Mouse (Mus musculus) thymus, adult 2 months (tissue): ENCODE results near the gene Ccno. TPM values are rescaled to one million over a fixed set of nuclear protein-coding genes. Genes with fewer than 3 reads are reported as not detected.
A peak's percentile ranks its signal among the peaks of the same experiment; 100 is the strongest.

Source experiments
- DNase-seq: peaks from one replicate; pipeline ENCODE4 v3.0.0; 2021
- H3K27ac ChIP-seq: fragments of 200-500 bp; 2 replicates; pipeline ENCODE4 v1.5.1; 2012; ENCODE audit warnings: low read length, control low read depth; ENCODE audit not compliant: control insufficient read depth, insufficient read depth
- H3K27me3 ChIP-seq: fragments of 200-500 bp; 2 replicates; pipeline ENCODE4 v1.6.1; 2012; ENCODE audit warnings: mild to moderate bottlenecking, low read length, moderate library complexity, mixed read lengths; ENCODE audit not compliant: control insufficient read depth, insufficient read depth
- H3K36me3 ChIP-seq: fragments of 200-500 bp; 2 replicates; pipeline ENCODE4 v1.6.1; 2012; ENCODE audit warnings: mild to moderate bottlenecking, low read length, moderate library complexity; ENCODE audit not compliant: control insufficient read depth, insufficient read depth
- H3K4me1 ChIP-seq: fragments of 200-500 bp; replicated peaks from 2 replicates; pipeline ENCODE4 v1.6.1; 2012; ENCODE audit warnings: low read length; ENCODE audit not compliant: control insufficient read depth, insufficient read depth
- H3K4me3 ChIP-seq: fragments of 200-500 bp; 2 replicates; pipeline ENCODE4 v1.5.1; 2012; ENCODE audit warnings: mild to moderate bottlenecking, low read length, control low read depth, moderate library complexity; ENCODE audit not compliant: control insufficient read depth, insufficient read depth
- CTCF ChIP-seq: fragments of 200-500 bp; IDR thresholded peaks from 2 replicates; pipeline ENCODE4 v1.5.1; 2012; ENCODE audit warnings: mild to moderate bottlenecking, control low read depth, low read length, moderate library complexity, borderline replicate concordance; ENCODE audit not compliant: control insufficient read depth, poor library complexity, insufficient read depth; ENCODE audit errors: extremely low read depth
- POLR2A ChIP-seq: fragments of 200-500 bp; IDR thresholded peaks from 2 replicates; pipeline ENCODE4 v1.6.1; 2012; ENCODE audit warnings: mild to moderate bottlenecking, low read length, control low read depth, moderate library complexity; ENCODE audit not compliant: control insufficient read depth, poor library complexity, insufficient read depth; ENCODE audit errors: extremely low read depth
- WGBS: fragments of 180-500 bp; shearing (Covaris S2); methylation state at CpG from one replicate; pipeline ENCODE4 v1.1.7; 2018; 5-methylcytosine and 5-hydroxymethylcytosine counted together
- polyA plus RNA-seq: library from polyadenylated mRNA; depleted of rRNA; stranded (reverse); fragments of >200 nt; gene quantifications from 2 replicates; pipeline ENCODE4 v1.2.3, GENCODE M21; 2012; rRNA removed

The Ccno gene
- polyA plus RNA-seq = 3.9 and 6.1 TPM in 2 replicates

GRCm38 (mm10) chr13:112987532-112987943 is at the start of gene Ccno:
Gene Ccno (plus strand): TSS chr13:112987802.
- Histone ChIP-seq H3K27me3 (peaks cover 28% of the 10 kb centered on the region), H3K4me1 (peaks cover 23% of the 10 kb centered on the region), H3K4me3 (peak within 1 kb of the TSS; percentile 47), H3K36me3 (no peaks in the 10 kb centered on the region), H3K27ac (no peak within 1 kb of the TSS)
- TF ChIP-seq POLR2A (peak; percentile 55; the same call in 1 of the 2 replicates), CTCF (peak; percentile 46; the same call in 1 of the 2 replicates)
- DNase-seq = peak; percentile 95
- WGBS = 0% methylated on average over 47 of the region's 47 CpGs

- Histone ChIP-seq H3K27ac (no peak overlapping the region), H3K27me3 (no peaks in the 10 kb centered on the region), H3K36me3 (peaks cover 15% of the 10 kb centered on the region; the same call in 1 of the 2 replicates), H3K4me1 (peaks cover 5% of the 10 kb centered on the region), H3K4me3 (no peak overlapping the region)
- 93% methylated on average over 8 of the region's 8 CpGs for WGBS
- TF ChIP-seq POLR2A (no peak), CTCF (no peak)
- DNase-seq = no peak
Measured at GRCm38 (mm10) chr13:112938130-112938529, 49.5 kb upstream of the Ccno start.

- Histone ChIP-seq H3K36me3 (peaks cover 13% of the 10 kb centered on the region; the same call in 1 of the 2 replicates), H3K27me3 (no peaks in the 10 kb centered on the region), H3K4me3 (no peak overlapping the region), H3K27ac (no peak overlapping the region), H3K4me1 (peaks cover 5% of the 10 kb centered on the region)
- 60% methylated on average over 15 of the region's 15 CpGs for whole genome bisulfite sequencing
- no peak for DNase-seq
- no peak for TF ChIP-seq CTCF
- TF ChIP-seq POLR2A = no peak
Measured at GRCm38 (mm10) chr13:112941879-112942330, 45.7 kb upstream of the Ccno start.

GRCm38 (mm10) chr13:112945312-112945711 is 42.3 kb upstream of the Ccno start:
- 97% methylated on average over 9 of the region's 9 CpGs for WGBS
- Histone ChIP-seq H3K27ac (no peak overlapping the region), H3K36me3 (peaks cover 26% of the 10 kb centered on the region), H3K27me3 (no peaks in the 10 kb centered on the region), H3K4me1 (peaks cover 5% of the 10 kb centered on the region), H3K4me3 (no peak overlapping the region)
- no peak for DNase-seq
- no peak for TF ChIP-seq POLR2A
- TF ChIP-seq CTCF = no peak

- H3K4me3 ChIP-seq = no peak overlapping the region
- H3K4me1 ChIP-seq = peaks cover 5% of the 10 kb centered on the region
- H3K27ac ChIP-seq = no peak overlapping the region
- DNase-seq = no peak
- WGBS = 88% methylated on average over 6 of the region's 6 CpGs
- peaks cover 31% of the 10 kb centered on the region for H3K36me3 ChIP-seq
- no peak for TF ChIP-seq CTCF
- TF ChIP-seq POLR2A = no peak
- H3K27me3 ChIP-seq = no peaks in the 10 kb centered on the region
Measured at GRCm38 (mm10) chr13:112945900-112946299, 41.7 kb upstream of the Ccno start.

GRCm38 (mm10) chr13:112954067-112954466 is 33.5 kb upstream of the Ccno start:
- Histone ChIP-seq H3K4me1 (no peaks in the 10 kb centered on the region), H3K4me3 (no peak overlapping the region), H3K27me3 (no peaks in the 10 kb centered on the region), H3K36me3 (peaks cover 17% of the 10 kb centered on the region), H3K27ac (no peak overlapping the region)
- 95% methylated on average over 8 of the region's 8 CpGs for WGBS
- TF ChIP-seq CTCF (no peak), POLR2A (no peak)
- DNase-seq = no peak

GRCm38 (mm10) chr13:112963081-112963480 is 24.5 kb upstream of the Ccno start:
- DNase-seq = no peak
- TF ChIP-seq CTCF = no peak
- TF ChIP-seq POLR2A = no peak
- peaks cover 11% of the 10 kb centered on the region for H3K36me3 ChIP-seq
- no peaks in the 10 kb centered on the region for H3K27me3 ChIP-seq
- H3K27ac ChIP-seq = no peak overlapping the region
- WGBS = 96% methylated on average over 5 of the region's 5 CpGs
- H3K4me1 ChIP-seq = no peaks in the 10 kb centered on the region
- no peak overlapping the region for H3K4me3 ChIP-seq
